Mouse (Mus musculus) megakaryocyte, embryonic 14.5 days (primary cell): ENCODE measurements around the gene Ppp2r5b.

ENCODE experiments used
- FLI1 ChIP-seq: IDR thresholded peaks from 2 replicates; pipeline ENCODE4 v1.6.1; 2012; ENCODE audit warnings: low read length, inconsistent platforms, mixed read lengths
- GATA1 ChIP-seq: IDR thresholded peaks from 3 replicates; pipeline ENCODE4 v1.6.1; 2012; ENCODE audit warnings: mixed read lengths, low read length, inconsistent platforms, borderline replicate concordance

GRCm38 (mm10) chr19:6264945-6265344 is 29.3 kb upstream of the Ppp2r5b start:
- TF ChIP-seq GATA1 (no peak), FLI1 (no peak)
